Mouse (Mus musculus): ENCODE measurements at regions not wholly inside any gene's neighbourhood (a gene's known extent, or its start where the extent isn't known, plus 50 kb on each side); places are given as distances from the start of the nearest gene placed in this dataset.

DNA sequence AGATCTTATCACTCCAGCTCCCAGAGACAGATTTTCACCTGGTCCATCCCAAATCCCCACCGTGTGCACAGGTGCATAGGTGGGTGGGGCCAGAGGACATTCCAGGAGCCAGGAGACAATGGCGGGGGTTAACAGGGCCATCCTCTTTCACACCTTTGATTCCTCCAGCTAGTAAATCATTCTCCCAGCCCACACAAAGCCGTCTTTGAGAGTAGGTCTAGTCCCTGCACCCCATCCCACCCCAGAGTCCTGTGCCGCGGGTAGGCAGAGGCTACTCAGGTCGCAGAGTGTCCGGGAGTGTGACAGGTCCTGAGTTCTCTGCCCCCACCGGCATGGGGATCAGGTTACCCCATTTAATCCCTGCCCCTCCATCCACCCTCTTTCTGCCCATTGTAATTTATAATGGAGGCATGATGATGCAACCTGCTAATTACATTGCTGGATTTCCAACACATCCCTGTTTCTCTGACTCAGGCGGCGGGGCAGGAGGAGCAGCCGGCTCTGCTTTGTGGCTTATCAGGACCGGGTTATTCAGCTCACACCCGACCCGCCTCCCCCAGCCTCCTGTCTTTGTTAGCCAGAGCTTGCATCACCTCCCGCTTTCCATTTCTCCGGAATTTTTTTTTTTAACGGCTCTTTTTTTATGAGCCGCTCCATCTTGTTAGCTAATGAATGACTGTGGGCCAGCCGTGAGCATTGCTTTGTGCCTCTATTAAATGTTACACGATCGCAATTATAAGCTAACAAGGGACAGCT lies 139.7 kb upstream of the 1600014C23Rik start:
- Histone ChIP-seq H3K9ac (replicated peaks) (peak overlapping the region; percentile 10; the same call in 1 of the 2 replicates), H3K27me3 (replicated peaks) (0 out of 2 replicates have a peak, but pooled peaks cover 9% of the 10 kb centered on the region), H3K36me3 (no peaks in the 10 kb centered on the region), H3K4me3 (replicated peaks) (no peak overlapping the region), H3K27ac (replicated peaks) (peak overlapping the region; percentile 45; the same call in 1 of the 2 replicates), H3K4me1 (peaks cover 23% of the 10 kb centered on the region), H3K4me2 (peak overlapping the region; percentile 45), H3K9me3 (replicated peaks) (no peaks in the 10 kb centered on the region)
- peak; percentile 53; the same call in 1 of the 2 replicates for ATAC-seq (ENCODE audit: low FRiP score)
- WGBS: 2% methylated on average over 21 of the region's 21 CpGs

DNA sequence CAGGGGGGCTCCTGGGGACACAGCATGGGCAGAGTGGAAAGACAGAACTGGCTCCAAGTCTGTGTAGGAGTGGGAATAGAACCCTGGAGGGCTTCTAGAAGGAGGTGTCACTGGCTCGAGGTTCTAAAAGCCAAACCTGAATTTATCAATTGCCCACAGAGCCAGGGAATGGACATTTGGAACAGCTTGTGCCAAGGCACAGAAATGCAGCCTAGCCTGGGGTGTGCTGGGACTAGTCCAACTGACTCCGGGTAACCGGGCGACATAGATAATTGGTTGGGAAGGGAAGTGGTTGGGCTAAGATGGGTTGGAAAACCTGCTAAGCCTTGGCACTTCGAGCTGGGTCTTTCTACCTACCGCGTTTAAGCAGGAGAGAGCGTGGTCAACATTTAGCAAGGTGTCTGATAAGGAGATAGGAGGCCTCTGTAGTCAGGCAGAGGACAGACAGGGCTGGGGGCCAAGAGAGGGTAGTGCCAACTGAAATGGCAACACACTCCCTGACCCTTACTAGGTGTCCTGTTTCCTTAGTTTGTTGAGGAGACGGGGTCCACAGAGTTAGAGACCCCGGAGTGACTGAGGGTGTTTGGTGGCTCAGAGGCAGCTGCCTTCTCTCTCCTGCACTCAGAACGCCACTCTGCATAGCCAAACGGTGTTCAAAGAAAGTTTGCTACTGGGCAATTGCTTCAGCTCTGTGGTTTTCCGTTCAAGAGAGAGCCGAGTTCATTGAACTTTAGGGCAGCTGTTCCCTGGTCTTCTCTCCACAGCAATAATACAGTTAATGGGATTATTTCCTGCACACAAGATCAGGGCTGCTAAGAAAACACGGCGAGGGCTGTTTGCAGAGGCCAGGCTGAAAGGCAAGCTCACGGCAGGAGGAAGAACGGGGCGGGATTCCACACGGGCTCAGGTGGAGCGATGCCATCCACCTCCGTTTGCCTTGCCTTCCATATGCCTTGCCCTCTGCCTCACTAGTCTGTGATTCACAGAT lies 138.3 kb upstream of the 1600014C23Rik start:
- H3K4me3 ChIP-seq (replicated peaks): no peak overlapping the region
- H3K27me3 ChIP-seq (replicated peaks): 0 out of 2 replicates have a peak, but pooled peaks cover 3% of the 10 kb centered on the region
- 49% methylated on average over 22 of the region's 22 CpGs for WGBS
- ATAC-seq (ENCODE audit: low FRiP score): no peak
- H3K9me3 ChIP-seq (replicated peaks): no peaks in the 10 kb centered on the region
- H3K36me3 ChIP-seq: no peaks in the 10 kb centered on the region
- H3K4me1 ChIP-seq: peaks cover 23% of the 10 kb centered on the region
- H3K9ac ChIP-seq (replicated peaks): no peak overlapping the region
- H3K27ac ChIP-seq (replicated peaks): no peak overlapping the region
- no peak overlapping the region for H3K4me2 ChIP-seq

DNA sequence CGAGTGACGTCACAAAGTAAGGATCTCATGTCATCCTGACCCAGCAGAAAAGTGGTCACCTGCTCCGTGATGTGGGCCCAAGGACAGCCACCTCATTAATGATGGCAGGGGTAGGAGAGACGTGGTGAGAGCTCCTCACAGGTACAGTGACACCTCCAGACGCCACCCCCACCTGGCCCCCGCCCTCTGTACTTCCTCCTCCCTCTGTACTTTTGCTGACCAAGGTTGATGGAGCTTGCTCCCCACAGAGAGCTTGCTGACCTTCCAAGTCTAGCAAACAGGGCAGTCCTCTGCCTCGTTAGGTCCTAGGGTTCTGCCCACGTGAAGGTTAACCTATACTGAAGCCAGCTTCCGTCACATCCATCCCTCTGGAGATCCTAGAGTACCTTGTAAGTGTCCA lies 137.4 kb upstream of the 1600014C23Rik start:
- 88% methylated on average over 9 of the region's 9 CpGs for WGBS
- Histone ChIP-seq H3K27ac (replicated peaks) (no peak overlapping the region), H3K9me3 (replicated peaks) (no peaks in the 10 kb centered on the region), H3K4me1 (peaks cover 28% of the 10 kb centered on the region), H3K9ac (replicated peaks) (no peak overlapping the region), H3K36me3 (no peaks in the 10 kb centered on the region), H3K4me2 (no peak overlapping the region), H3K4me3 (replicated peaks) (no peak overlapping the region), H3K27me3 (replicated peaks) (0 out of 2 replicates have a peak, but pooled peaks cover 3% of the 10 kb centered on the region)
- no peak for ATAC-seq (ENCODE audit: low FRiP score)

DNA sequence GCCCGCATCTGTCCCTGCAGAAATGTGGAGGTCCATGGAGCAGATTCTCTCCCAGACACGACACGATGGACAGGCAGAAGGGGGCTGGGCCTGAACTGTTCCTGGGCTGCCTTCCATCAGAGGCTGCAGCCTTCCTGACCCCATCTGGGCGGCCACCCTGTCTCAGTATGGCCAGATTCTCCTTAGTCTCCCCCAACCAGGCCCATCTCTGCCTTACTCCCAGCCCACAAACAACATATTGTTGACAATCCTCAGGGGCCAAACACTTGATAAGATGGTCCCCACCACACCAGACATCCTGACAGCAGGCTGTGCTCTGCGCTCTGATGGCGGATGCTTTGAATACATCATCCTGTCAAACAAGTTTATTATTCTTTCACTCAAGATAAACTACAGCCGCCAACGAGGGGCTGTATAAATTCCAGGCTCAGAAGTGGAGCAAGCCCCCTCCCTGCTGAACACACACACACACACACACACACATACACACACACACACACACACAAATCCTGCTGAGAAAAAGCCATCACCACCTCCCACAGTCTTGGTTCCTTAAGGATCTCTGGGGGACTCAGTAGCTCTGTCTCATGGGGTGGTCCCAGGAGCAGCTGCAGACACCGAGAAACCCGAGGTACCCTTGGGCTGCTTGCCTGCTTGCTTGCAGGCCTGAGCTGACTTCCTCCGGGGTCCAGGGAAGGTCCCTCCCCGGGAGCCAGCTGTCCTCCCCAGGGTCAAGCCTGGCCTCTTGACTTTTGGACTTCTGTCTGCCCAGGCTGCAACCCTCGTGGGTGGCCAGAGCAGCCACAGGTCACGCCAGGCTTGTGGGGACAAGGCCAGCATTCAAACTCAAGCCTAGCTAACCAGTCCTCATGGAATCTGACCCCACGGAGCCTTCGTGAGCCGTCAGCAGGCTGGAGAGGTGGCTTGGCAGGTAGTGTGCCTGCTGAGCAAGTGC lies 135.6 kb upstream of the 1600014C23Rik start:
- ATAC-seq (ENCODE audit: low FRiP score): no peak
- 0 out of 2 replicates have a peak, but pooled peaks cover 6% of the 10 kb centered on the region for H3K27me3 ChIP-seq (replicated peaks)
- WGBS: 57% methylated on average over 17 of the region's 17 CpGs

DNA sequence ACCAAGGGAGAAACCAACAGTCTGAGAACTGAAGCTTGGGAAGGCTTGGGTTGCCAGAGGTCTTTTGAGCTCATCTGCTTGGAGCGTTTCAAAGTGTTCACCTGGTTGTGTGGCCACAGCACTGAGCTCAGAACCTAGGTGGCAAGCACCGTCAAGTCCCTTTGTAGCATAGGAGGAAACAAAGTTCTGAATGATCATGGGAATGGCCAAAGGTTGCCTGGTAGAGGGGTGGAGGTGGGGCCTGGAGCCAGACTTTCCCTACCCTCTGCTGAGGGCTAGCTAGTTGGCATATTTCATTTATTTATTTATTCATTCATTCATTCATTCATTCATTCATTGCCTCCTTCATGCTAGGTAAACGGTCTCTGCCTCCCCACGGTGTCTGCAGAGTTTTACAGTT lies 134.9 kb upstream of the 1600014C23Rik start:
- H3K27me3 ChIP-seq (replicated peaks): 0 out of 2 replicates have a peak, but pooled peaks cover 6% of the 10 kb centered on the region
- ATAC-seq (ENCODE audit: low FRiP score): no peak
- H3K4me2 ChIP-seq: no peak overlapping the region
- no peak overlapping the region for H3K27ac ChIP-seq (replicated peaks)
- H3K9ac ChIP-seq (replicated peaks): no peak overlapping the region
- WGBS: 95% methylated on average over 4 of the region's 4 CpGs
- H3K36me3 ChIP-seq: no peaks in the 10 kb centered on the region
- H3K9me3 ChIP-seq (replicated peaks): no peaks in the 10 kb centered on the region
- H3K4me3 ChIP-seq (replicated peaks): no peak overlapping the region
- H3K4me1 ChIP-seq: peaks cover 18% of the 10 kb centered on the region

More for the DNA sequence above, 135.6 kb upstream of the 1600014C23Rik start:
- Histone ChIP-seq H3K36me3 (no peaks in the 10 kb centered on the region), H3K4me3 (replicated peaks) (no peak overlapping the region), H3K27ac (replicated peaks) (no peak overlapping the region), H3K9me3 (replicated peaks) (no peaks in the 10 kb centered on the region), H3K4me2 (no peak overlapping the region), H3K4me1 (peaks cover 26% of the 10 kb centered on the region), H3K9ac (replicated peaks) (no peak overlapping the region)

DNA sequence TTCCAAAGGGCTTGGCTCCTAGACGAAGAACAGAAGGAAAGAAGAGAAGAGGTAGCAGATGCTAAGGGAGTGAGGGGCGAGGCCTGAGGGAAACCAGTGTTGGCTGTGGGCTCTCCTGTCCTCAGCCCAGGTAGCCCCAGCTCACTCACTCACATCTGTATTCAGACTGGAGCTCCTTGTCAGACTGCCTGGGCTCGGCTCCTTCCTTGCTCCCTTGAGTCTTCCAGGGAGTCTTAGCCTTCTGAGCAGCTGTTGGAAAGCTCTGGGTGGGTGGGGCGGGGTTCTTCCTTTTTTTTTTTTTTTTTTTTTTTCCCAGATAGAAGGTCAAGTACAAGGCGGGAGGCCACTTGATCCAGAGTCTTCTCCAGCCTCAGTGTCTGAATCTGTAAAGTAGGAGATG lies 134.1 kb upstream of the 1600014C23Rik start:
- Histone ChIP-seq H3K27me3 (replicated peaks) (0 out of 2 replicates have a peak, but pooled peaks cover 6% of the 10 kb centered on the region), H3K4me3 (replicated peaks) (no peak overlapping the region), H3K9ac (replicated peaks) (no peak overlapping the region), H3K27ac (replicated peaks) (no peak overlapping the region), H3K4me1 (peaks cover 10% of the 10 kb centered on the region), H3K36me3 (no peaks in the 10 kb centered on the region), H3K4me2 (no peak overlapping the region), H3K9me3 (replicated peaks) (no peaks in the 10 kb centered on the region)
- ATAC-seq (ENCODE audit: low FRiP score): no peak
- WGBS: 81% methylated on average over 5 of the region's 5 CpGs

DNA sequence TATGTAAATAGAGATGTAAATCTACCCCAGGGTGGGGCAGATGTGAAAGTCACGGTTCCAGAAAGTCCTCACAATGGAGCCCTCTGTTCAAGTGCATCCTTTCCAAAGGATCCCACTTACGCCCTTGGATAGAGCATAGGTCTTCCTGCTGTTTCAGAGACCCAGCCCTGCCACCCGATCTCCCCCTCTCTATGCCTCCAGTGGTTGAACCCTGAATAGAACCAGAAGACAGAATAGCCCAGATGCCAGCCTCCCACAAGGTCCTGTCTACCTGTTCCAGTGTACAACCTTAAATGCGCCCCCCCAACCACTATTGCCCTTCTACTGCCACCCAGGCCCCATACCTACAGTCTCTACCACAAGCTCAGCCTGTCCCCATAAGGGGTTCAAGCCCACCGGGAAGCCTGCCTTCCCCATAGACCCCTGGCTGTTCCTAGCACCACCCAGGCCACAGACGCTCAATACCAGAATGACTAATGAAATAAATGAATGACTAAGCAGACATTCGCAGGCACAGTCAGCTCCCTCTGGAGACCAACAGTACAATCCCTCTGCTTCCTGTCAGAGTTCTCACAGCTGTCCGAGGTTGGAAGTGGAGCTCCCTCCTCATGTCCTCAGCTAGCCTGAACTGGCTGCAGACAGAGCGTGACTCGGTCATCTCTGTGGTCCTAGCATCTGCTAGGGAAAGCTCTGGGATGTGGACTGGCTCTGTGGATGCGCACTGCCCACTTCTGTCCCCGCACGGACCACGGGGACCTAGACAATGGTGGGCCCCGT lies 133.4 kb upstream of the 1600014C23Rik start:
- peaks cover 5% of the 10 kb centered on the region for H3K4me1 ChIP-seq

DNA sequence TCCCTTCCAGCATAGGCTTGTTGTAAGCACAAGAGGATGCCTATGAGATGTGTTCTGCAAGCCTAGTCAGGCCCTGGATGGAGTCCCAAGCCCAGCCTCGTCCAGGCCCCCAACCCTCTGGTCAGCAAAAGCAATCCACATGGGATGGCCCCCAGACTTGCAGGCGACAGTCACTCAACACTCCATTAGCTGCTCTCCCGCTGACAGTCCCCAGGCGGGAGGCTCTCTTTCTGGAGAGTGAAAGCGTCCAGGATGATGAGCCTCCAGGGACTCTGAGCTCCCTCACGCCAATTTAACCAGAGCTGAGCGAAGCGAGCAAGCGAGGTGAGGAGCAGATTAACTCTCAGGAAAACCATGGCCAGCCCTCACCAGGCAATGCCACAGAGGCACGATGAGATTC lies 132.7 kb upstream of the 1600014C23Rik start:
- Histone ChIP-seq H3K9ac (replicated peaks) (no peak overlapping the region), H3K27ac (replicated peaks) (no peak overlapping the region), H3K4me2 (no peak overlapping the region), H3K4me3 (replicated peaks) (no peak overlapping the region), H3K27me3 (replicated peaks) (0 out of 2 replicates have a peak, but pooled peaks cover 3% of the 10 kb centered on the region), H3K4me1 (peaks cover 5% of the 10 kb centered on the region), H3K9me3 (replicated peaks) (no peaks in the 10 kb centered on the region), H3K36me3 (no peaks in the 10 kb centered on the region)
- WGBS: 25% methylated on average over 10 of the region's 10 CpGs
- no peak for ATAC-seq (ENCODE audit: low FRiP score)

More for the DNA sequence above, 133.4 kb upstream of the 1600014C23Rik start:
- H3K4me3 ChIP-seq (replicated peaks): no peak overlapping the region
- 0 out of 2 replicates have a peak, but pooled peaks cover 6% of the 10 kb centered on the region for H3K27me3 ChIP-seq (replicated peaks)
- H3K9ac ChIP-seq (replicated peaks): no peak overlapping the region
- no peaks in the 10 kb centered on the region for H3K9me3 ChIP-seq (replicated peaks)
- no peak overlapping the region for H3K4me2 ChIP-seq
- no peak for ATAC-seq (ENCODE audit: low FRiP score)
- H3K27ac ChIP-seq (replicated peaks): no peak overlapping the region
- H3K36me3 ChIP-seq: no peaks in the 10 kb centered on the region
- WGBS: 74% methylated on average over 15 of the region's 15 CpGs

DNA sequence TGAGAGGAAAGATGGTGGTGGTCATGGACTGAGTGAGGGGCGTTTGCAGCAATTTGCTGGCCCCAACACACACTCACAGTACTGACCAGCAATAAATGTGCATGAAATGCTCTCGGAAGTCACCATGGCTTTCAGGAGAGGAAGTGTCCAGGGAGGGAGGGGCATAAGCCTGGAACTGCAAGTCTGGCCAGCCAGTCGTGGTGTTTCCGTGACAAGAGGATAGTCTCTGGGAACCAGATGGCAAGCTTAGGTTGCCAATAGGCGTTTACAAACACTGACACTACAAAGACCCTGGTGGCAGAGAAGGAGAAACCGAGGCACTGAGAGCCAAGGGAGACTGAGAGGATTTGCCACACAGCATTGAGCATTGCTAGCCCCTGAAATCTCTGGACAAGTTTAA lies 132.3 kb upstream of the 1600014C23Rik start:
- WGBS: 73% methylated on average over 6 of the region's 6 CpGs
- no peak overlapping the region for H3K4me2 ChIP-seq

DNA sequence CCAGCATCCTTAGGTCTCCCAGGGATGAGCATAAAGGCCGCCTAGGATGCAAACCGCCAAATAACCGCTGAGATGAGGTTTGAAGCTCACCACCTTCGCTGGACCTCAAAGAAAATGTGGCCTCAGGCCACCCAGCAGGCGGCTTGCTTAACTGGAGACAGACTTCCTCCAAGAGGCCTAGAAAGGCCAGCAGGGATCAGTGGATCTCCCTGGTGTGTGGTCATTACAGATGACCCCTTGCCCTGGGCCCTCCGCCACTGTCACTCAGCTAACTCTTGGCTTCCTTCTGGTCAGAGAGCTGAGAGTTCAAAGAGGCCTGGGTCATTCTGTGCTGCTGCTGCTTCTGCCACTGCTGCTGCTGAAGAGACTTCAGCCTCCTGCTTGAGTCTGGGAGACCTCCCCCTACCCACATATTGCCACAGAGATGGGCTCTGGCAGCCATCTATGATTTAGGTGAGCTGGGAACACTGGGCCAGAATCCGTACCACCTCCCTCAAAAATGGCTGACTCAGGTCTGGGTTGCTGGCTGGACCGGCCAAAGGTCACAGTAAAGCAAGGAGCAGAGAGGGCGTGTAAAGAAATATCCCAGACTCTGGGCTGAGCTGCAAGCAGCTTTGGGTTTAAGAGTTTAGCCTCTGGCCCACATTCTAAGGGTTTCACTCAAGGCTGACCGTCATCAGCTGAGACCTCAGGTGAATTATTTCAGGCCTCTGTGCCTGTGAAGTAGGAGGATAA lies 130.0 kb upstream of the 1600014C23Rik start:
- no peak for ATAC-seq (ENCODE audit: low FRiP score)
- no peak overlapping the region for H3K27ac ChIP-seq (replicated peaks)
- H3K4me2 ChIP-seq: no peak overlapping the region
- H3K9me3 ChIP-seq (replicated peaks): no peaks in the 10 kb centered on the region
- H3K9ac ChIP-seq (replicated peaks): no peak overlapping the region
- WGBS: 60% methylated on average over 10 of the region's 10 CpGs
- H3K27me3 ChIP-seq (replicated peaks): 0 out of 2 replicates have a peak, but pooled peaks cover 3% of the 10 kb centered on the region
- no peak overlapping the region for H3K4me3 ChIP-seq (replicated peaks)
- H3K36me3 ChIP-seq: no peaks in the 10 kb centered on the region
- peaks cover 5% of the 10 kb centered on the region for H3K4me1 ChIP-seq

More for the DNA sequence above, 132.3 kb upstream of the 1600014C23Rik start:
- Histone ChIP-seq H3K9me3 (replicated peaks) (no peaks in the 10 kb centered on the region), H3K9ac (replicated peaks) (no peak overlapping the region), H3K36me3 (no peaks in the 10 kb centered on the region), H3K4me3 (replicated peaks) (no peak overlapping the region), H3K4me1 (peaks cover 5% of the 10 kb centered on the region), H3K27me3 (replicated peaks) (0 out of 2 replicates have a peak, but pooled peaks cover 3% of the 10 kb centered on the region), H3K27ac (replicated peaks) (no peak overlapping the region)
- no peak for ATAC-seq (ENCODE audit: low FRiP score)

All from neural tube, embryonic 15.5 days (tissue).